Mouse (Mus musculus) thymus, adult 2 months (tissue): ENCODE results near the gene Rps6ka4. TPM values are rescaled to one million over a fixed set of nuclear protein-coding genes. Genes with fewer than 3 reads are reported as not detected.

Experiments used
- DNase-seq: peaks from one replicate; pipeline ENCODE4 v3.0.0; 2021
- H3K27ac ChIP-seq: fragments of 200-500 bp; 2 replicates; pipeline ENCODE4 v1.5.1; 2012; ENCODE audit warnings: low read length, control low read depth; ENCODE audit not compliant: control insufficient read depth, insufficient read depth
- H3K27me3 ChIP-seq: fragments of 200-500 bp; 2 replicates; pipeline ENCODE4 v1.6.1; 2012; ENCODE audit warnings: mild to moderate bottlenecking, low read length, moderate library complexity, mixed read lengths; ENCODE audit not compliant: control insufficient read depth, insufficient read depth
- H3K36me3 ChIP-seq: fragments of 200-500 bp; 2 replicates; pipeline ENCODE4 v1.6.1; 2012; ENCODE audit warnings: mild to moderate bottlenecking, low read length, moderate library complexity; ENCODE audit not compliant: control insufficient read depth, insufficient read depth
- H3K4me1 ChIP-seq: fragments of 200-500 bp; replicated peaks from 2 replicates; pipeline ENCODE4 v1.6.1; 2012; ENCODE audit warnings: low read length; ENCODE audit not compliant: control insufficient read depth, insufficient read depth
- H3K4me3 ChIP-seq: fragments of 200-500 bp; 2 replicates; pipeline ENCODE4 v1.5.1; 2012; ENCODE audit warnings: mild to moderate bottlenecking, low read length, control low read depth, moderate library complexity; ENCODE audit not compliant: control insufficient read depth, insufficient read depth
- CTCF ChIP-seq: fragments of 200-500 bp; IDR thresholded peaks from 2 replicates; pipeline ENCODE4 v1.5.1; 2012; ENCODE audit warnings: mild to moderate bottlenecking, control low read depth, low read length, moderate library complexity, borderline replicate concordance; ENCODE audit not compliant: control insufficient read depth, poor library complexity, insufficient read depth; ENCODE audit errors: extremely low read depth
- POLR2A ChIP-seq: fragments of 200-500 bp; IDR thresholded peaks from 2 replicates; pipeline ENCODE4 v1.6.1; 2012; ENCODE audit warnings: mild to moderate bottlenecking, low read length, control low read depth, moderate library complexity; ENCODE audit not compliant: control insufficient read depth, poor library complexity, insufficient read depth; ENCODE audit errors: extremely low read depth
- WGBS: fragments of 180-500 bp; shearing (Covaris S2); methylation state at CpG from one replicate; pipeline ENCODE4 v1.1.7; 2018; 5-methylcytosine and 5-hydroxymethylcytosine counted together
- polyA plus RNA-seq: library from polyadenylated mRNA; depleted of rRNA; stranded (reverse); fragments of >200 nt; gene quantifications from 2 replicates; pipeline ENCODE4 v1.2.3, GENCODE M21; 2012

The Rps6ka4 gene
- polyA plus RNA-seq, 1 experiment, result 29.5 TPM

DNA sequence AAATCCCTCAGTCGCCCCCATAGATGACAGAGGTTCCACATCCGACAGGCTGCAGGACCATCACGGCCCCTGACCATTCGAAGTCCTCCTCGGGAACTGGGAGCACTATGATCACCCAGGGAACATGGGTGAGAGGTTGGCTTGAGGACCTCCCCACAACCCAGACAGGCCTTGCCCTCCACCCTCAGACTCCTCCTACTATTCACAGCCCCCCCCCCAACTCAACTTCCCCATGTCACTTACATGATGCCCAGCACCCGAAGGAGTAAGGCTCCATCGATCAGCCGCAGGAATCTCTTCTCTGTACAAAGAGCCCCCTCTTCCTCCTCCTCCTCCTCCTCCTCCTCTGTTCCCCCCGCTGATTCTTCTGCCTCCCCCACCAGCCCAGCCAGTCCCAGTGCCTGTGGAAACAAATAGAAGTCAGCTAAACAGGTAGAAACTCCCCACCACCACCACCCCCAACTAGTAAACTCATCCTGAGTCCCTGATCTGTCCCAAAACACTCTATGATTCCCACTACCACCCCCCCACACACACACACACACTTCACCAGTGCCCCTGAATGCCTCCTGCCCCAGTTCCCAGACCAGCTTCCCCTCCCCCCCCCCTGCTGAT is 17.1 kb upstream of the Rps6ka4 start:
- Histone ChIP-seq H3K27me3 (no peaks in the 10 kb centered on the region), H3K4me3 (peak overlapping the region; percentile 57), H3K27ac (peak overlapping the region; percentile 58), H3K4me1 (peaks cover 38% of the 10 kb centered on the region), H3K36me3 (peaks cover 18% of the 10 kb centered on the region)
- DNase-seq, result no peak
- TF ChIP-seq POLR2A (no peak), CTCF (no peak)
- 34% methylated on average over 9 of the region's 9 CpGs for WGBS

- no peak for DNase-seq
- WGBS, result 70% methylated on average over 3 of the region's 3 CpGs
- H3K4me3 ChIP-seq, result peak overlapping the region; percentile 57
- TF ChIP-seq POLR2A (no peak), CTCF (no peak)
- H3K27ac ChIP-seq, result peak overlapping the region; percentile 58
- H3K36me3 ChIP-seq, result peaks cover 23% of the 10 kb centered on the region
- no peaks in the 10 kb centered on the region for H3K27me3 ChIP-seq
- peaks cover 38% of the 10 kb centered on the region for H3K4me1 ChIP-seq
Observed at GRCm38 (mm10) chr19:6857003-6857360, 16.5 kb upstream of the Rps6ka4 start.

DNA sequence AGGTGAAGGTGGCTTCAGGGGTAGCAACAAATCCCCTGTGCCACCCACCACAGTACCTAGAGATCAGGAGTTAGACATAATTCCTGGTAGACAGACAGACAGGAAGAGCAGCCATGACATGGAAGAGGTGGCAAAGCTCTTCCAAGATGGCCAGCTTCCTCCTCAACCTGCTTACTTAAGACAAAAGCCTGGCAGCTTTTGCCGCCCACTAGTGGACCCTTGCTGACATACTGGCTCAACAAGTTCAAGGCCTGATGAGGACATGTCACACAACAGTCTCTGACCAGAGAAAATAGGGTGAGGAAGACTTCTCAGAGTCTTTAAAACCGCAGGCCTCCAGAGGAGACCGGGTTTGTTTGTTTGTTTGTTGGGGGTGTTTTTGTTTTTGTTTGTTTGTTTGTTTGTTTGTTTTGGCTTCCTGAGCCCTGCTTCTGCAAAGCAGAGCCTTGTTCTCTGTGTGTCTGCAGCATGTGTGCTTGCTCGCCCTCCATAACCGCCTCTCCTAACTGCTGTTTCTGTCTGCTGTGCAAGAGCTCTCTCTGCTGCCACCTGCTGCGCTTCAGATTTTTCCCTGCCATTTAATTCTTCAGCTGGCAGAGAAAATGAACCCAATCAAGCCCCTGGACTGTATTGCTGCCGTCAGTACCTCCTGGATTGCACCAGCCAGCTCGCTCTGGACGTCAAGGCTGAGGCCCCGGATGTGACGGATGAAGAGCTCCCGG is 16.0 kb upstream of the Rps6ka4 start:
- Histone ChIP-seq H3K27ac (peak overlapping the region; percentile 58), H3K4me3 (peak overlapping the region; percentile 14; the same call in 1 of the 2 replicates), H3K36me3 (peaks cover 26% of the 10 kb centered on the region), H3K27me3 (no peaks in the 10 kb centered on the region), H3K4me1 (peaks cover 40% of the 10 kb centered on the region)
- TF ChIP-seq CTCF (no peak; the same call in 1 of the 2 replicates), POLR2A (no peak)
- DNase-seq, result peak; percentile 71
- 54% methylated on average over 12 of the region's 12 CpGs for WGBS

DNA sequence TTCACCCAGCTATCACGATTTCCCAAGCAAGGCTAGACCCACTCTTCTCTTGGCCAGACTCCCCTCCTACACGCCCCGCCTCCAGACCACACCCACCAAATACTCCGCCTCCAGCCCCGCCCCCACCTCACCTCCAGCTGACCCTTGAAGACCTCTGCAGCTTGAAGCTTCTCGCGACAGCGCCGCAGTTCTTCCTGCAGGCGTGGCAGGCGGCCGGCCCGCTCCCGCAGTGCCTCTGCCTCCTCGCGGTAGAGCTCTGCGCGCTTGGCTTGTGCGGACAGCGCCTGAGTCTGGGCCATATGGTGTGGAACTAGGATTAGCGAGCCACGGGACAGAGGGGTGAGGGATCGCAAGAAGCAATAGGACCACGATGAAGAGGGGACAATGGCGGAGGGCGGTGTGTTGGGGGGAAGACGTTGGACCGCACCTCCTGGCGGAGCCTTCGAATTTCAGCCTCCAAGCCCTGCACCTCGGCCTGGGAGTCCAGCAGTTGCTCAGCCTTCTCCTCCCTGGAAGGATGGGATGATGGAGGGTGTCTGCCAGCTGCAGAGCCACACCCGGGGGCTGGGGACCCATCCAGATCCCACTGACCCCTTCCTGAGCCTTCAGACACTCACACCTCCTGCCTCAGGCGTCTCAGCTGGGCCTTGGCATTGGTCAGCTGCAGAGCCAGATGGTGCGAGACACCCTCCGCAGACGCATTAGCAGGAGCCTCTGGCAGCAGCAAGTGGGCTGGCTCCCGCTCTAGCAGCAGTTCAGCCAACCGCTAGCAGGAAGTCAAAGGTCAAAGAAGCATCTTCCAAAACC is 15.0 kb upstream of the Rps6ka4 start:
- TF ChIP-seq CTCF (no peak), POLR2A (no peak)
- peaks cover 38% of the 10 kb centered on the region for H3K4me1 ChIP-seq
- no peak overlapping the region for H3K4me3 ChIP-seq
- no peak for DNase-seq
- H3K27me3 ChIP-seq, result no peaks in the 10 kb centered on the region
- no peak overlapping the region for H3K27ac ChIP-seq
- WGBS, result 90% methylated on average over 38 of the region's 38 CpGs
- H3K36me3 ChIP-seq, result peaks cover 34% of the 10 kb centered on the region

GRCm38 (mm10) chr19:6854658-6855057 is 14.2 kb upstream of the Rps6ka4 start:
- Histone ChIP-seq H3K27me3 (no peaks in the 10 kb centered on the region), H3K36me3 (peaks cover 42% of the 10 kb centered on the region), H3K4me3 (no peak overlapping the region), H3K4me1 (peaks cover 37% of the 10 kb centered on the region), H3K27ac (no peak overlapping the region)
- DNase-seq, result no peak
- 98% methylated on average over 12 of the region's 12 CpGs for WGBS
- TF ChIP-seq POLR2A, result no peak
- no peak for TF ChIP-seq CTCF

DNA sequence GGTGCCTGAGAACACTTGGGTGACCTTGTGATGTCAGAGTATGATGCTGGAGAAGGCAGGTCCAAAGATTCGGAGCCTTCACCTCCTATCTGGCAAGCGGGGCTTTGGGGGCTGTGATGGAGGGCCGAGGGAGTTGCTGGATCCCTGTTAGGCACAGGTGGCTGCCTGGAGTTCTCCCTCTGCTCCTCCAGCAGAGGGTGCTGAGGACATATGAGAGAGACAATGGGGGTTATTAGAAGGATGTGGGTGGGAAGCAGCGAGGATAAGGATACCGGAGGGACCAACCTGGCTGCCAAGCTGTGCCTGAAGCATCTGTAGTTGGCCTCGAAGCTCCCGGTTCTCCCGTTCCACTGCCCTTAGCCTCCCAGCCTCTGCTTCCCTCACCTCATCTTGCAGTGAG is 13.5 kb upstream of the Rps6ka4 start:
- no peak for DNase-seq
- Histone ChIP-seq H3K4me3 (no peak overlapping the region), H3K27ac (no peak overlapping the region), H3K36me3 (peaks cover 49% of the 10 kb centered on the region), H3K4me1 (peaks cover 30% of the 10 kb centered on the region), H3K27me3 (no peaks in the 10 kb centered on the region)
- WGBS, result 96% methylated on average over 8 of the region's 8 CpGs
- TF ChIP-seq POLR2A (no peak), CTCF (no peak)
